ENCODE assay signal across 8 mouse cellular contexts in genomic region chr16:78236746-78237640, GRCm38 (mm10).
DNase-seq lines count a peak whose midpoint lies in the region; ATAC-seq lines count a peak whose summit lies in the region.

No protein-coding gene starts in this region.

- H3K27me3 ChIP-seq in hindbrain, embryonic 14.5 days (ENCODE audit: control insufficient read depth, insufficient read depth, low read length) = no peaks in the 10 kb centered on the region
- H3K27me3 ChIP-seq in liver, embryonic 12.5 days (replicated peaks) = peaks cover 51% of the 10 kb centered on the region
- H3K27me3 ChIP-seq in neural tube, embryonic 12.5 days (replicated peaks) = no peaks in the 10 kb centered on the region

- 1% methylated on average over 25 of the region's 25 CpGs for WGBS in hindbrain, embryonic 14.5 days
- WGBS in liver, embryonic 12.5 days (ENCODE audit: insufficient replicate concordance) = 4% methylated on average over 25 of the region's 25 CpGs
- 4% methylated on average over 25 of the region's 25 CpGs for WGBS in neural tube, embryonic 12.5 days

- H3K4me3 ChIP-seq in hindbrain, embryonic 14.5 days (replicated peaks; ENCODE audit: low read length) = peak overlapping the region; percentile 35
- H3K4me3 ChIP-seq in liver, embryonic 12.5 days = peak overlapping the region; percentile 36
- H3K4me3 ChIP-seq in neural tube, embryonic 12.5 days = peak overlapping the region; percentile 31

- peak overlapping the region; percentile 80 for H3K4me2 ChIP-seq in hindbrain, embryonic 14.5 days (replicated peaks)
- peak overlapping the region; percentile 58 for H3K4me2 ChIP-seq in liver, embryonic 12.5 days
- peak overlapping the region; percentile 77 for H3K4me2 ChIP-seq in neural tube, embryonic 12.5 days (replicated peaks)

- no peaks in the 10 kb centered on the region for H3K36me3 ChIP-seq in hindbrain, embryonic 14.5 days (replicated peaks; ENCODE audit: control insufficient read depth, insufficient read depth)
- H3K36me3 ChIP-seq in liver, embryonic 12.5 days = no peaks in the 10 kb centered on the region
- no peaks in the 10 kb centered on the region for H3K36me3 ChIP-seq in neural tube, embryonic 12.5 days

- H3K9ac ChIP-seq in hindbrain, embryonic 14.5 days = peak overlapping the region; percentile 68
- H3K9ac ChIP-seq in liver, embryonic 12.5 days = no peak overlapping the region
- peak overlapping the region; percentile 56 for H3K9ac ChIP-seq in neural tube, embryonic 12.5 days

- peak; percentile 63 for ATAC-seq in hindbrain, embryonic 14.5 days (ENCODE audit: low FRiP score)
- no peak for ATAC-seq in liver, embryonic 12.5 days
- ATAC-seq in neural tube, embryonic 12.5 days (ENCODE audit: low FRiP score, low read depth) = peak; percentile 45

- peak overlapping the region; percentile 94 for H3K27ac ChIP-seq in hindbrain, embryonic 14.5 days
- H3K27ac ChIP-seq in liver, embryonic 12.5 days = no peak overlapping the region
- H3K27ac ChIP-seq in neural tube, embryonic 12.5 days = peak overlapping the region; percentile 81; the same call in 1 of the 2 replicates

- peak; percentile 13 to 24 for DNase-seq in left cerebral cortex, postnatal 25 days (ENCODE audit: low spot score in 2 of 2)
- no peak for DNase-seq in left cerebral cortex, postnatal 10 days (ENCODE audit: extremely low spot score in 1 of 2, low spot score in 2 of 2)
- peak; percentile 52 for DNase-seq in embryo, embryonic 9.5 days (ENCODE audit: extremely low spot score)
- peak; percentile 67 for DNase-seq in hindbrain, embryonic 14.5 days (ENCODE audit: low spot score)
- DNase-seq in left cerebral cortex, postnatal 36 days (ENCODE audit: low spot score in 2 of 2) = no peak
- DNase-seq in ovary, postnatal 36 days (ENCODE audit: low spot score) = no peak

- H3K9me3 ChIP-seq in hindbrain, embryonic 14.5 days (ENCODE audit: control insufficient read depth, low read length) = no peaks in the 10 kb centered on the region
- H3K9me3 ChIP-seq in liver, embryonic 12.5 days (replicated peaks) = no peaks in the 10 kb centered on the region
- no peaks in the 10 kb centered on the region for H3K9me3 ChIP-seq in neural tube, embryonic 12.5 days

- intact Hi-C loops in left cerebral cortex, postnatal 25 days (cut with DNase I) = loop anchor here (1.0 to 2.0 kb wide), 2 partner anchors 14 to 64 kb away; partner anchors contain the start of gene Cxadr
- intact Hi-C loops in left cerebral cortex, postnatal 10 days (cut with DNase I) = loop anchor here (5.0 kb wide), 1 partner anchor 65 kb away; the partner anchor contains the start of gene Cxadr
- intact Hi-C loops in left cerebral cortex, postnatal 36 days (cut with DNase I) = loop anchor here (5.0 kb wide), 1 partner anchor 65 kb away; the partner anchor contains the start of gene Cxadr

- 0 out of 2 replicates have a peak, but pooled peaks cover 13% of the 10 kb centered on the region for H3K4me1 ChIP-seq in hindbrain, embryonic 14.5 days (replicated peaks; ENCODE audit: control insufficient read depth, insufficient read depth, low read length)
- 0 out of 2 replicates have a peak, but pooled peaks cover 9% of the 10 kb centered on the region for H3K4me1 ChIP-seq in liver, embryonic 12.5 days
- peaks cover 12% of the 10 kb centered on the region for H3K4me1 ChIP-seq in neural tube, embryonic 12.5 days

Comparison
In these comparisons a context has a peak if more than half of its experiments do, and no peak if none do; other contexts are left out.
1. DNase-seq: peak in left cerebral cortex, postnatal 25 days (2 of 2), embryo, embryonic 9.5 days (single experiment) and hindbrain, embryonic 14.5 days (single experiment); none in left cerebral cortex, postnatal 10 days (0 of 2), left cerebral cortex, postnatal 36 days (0 of 2) and ovary, postnatal 36 days (single experiment).
2. Peak in every context shown above with its lines, with median percentiles within 50 percentile points of each other: H3K4me2 ChIP-seq and H3K4me3 ChIP-seq.